Mouse (Mus musculus) erythroblast, embryonic 14.5 days (primary cell): ENCODE data around the gene Laptm5. TPM values are rescaled to one million over a fixed set of nuclear protein-coding genes. Genes with fewer than 3 reads are reported as not detected.

Experiments
- H3K27me3 ChIP-seq: 2 replicates; pipeline ENCODE4 v1.6.1; 2012; ENCODE audit warnings: inconsistent platforms; ENCODE audit not compliant: control insufficient read depth
- H3K36me3 ChIP-seq: 2 replicates; pipeline ENCODE4 v1.6.1; 2012; ENCODE audit warnings: mild to moderate bottlenecking, inconsistent platforms; ENCODE audit not compliant: control insufficient read depth
- H3K4me1 ChIP-seq: 2 replicates; pipeline ENCODE4 v1.6.1; 2012; ENCODE audit warnings: inconsistent platforms; ENCODE audit not compliant: control insufficient read depth
- H3K4me3 ChIP-seq: replicated peaks from 2 replicates; pipeline ENCODE3; 2012; ENCODE audit warnings: moderate library complexity, mild to moderate bottlenecking, inconsistent platforms
- H3K9me3 ChIP-seq: 2 replicates; pipeline ENCODE4 v1.6.1; 2012; ENCODE audit warnings: low read length, inconsistent platforms, mixed read lengths; ENCODE audit not compliant: control insufficient read depth
- GATA1 ChIP-seq: IDR thresholded peaks from 2 replicates; pipeline ENCODE4 v1.6.1; 2012; ENCODE audit warnings: low read length, inconsistent platforms, mixed read lengths
- TAL1 ChIP-seq: IDR thresholded peaks from 3 replicates; pipeline ENCODE4 v1.6.1; 2012; ENCODE audit warnings: low read length, inconsistent platforms, mixed read lengths
- polyA plus RNA-seq: library from polyadenylated mRNA; stranded (reverse); fragments of >175 nt; gene quantifications from 2 replicates; pipeline ENCODE4 v1.2.3, GENCODE M21; 2012

Gene Laptm5
- polyA plus RNA-seq, 1 experiment: 2.6 TPM

DNA sequence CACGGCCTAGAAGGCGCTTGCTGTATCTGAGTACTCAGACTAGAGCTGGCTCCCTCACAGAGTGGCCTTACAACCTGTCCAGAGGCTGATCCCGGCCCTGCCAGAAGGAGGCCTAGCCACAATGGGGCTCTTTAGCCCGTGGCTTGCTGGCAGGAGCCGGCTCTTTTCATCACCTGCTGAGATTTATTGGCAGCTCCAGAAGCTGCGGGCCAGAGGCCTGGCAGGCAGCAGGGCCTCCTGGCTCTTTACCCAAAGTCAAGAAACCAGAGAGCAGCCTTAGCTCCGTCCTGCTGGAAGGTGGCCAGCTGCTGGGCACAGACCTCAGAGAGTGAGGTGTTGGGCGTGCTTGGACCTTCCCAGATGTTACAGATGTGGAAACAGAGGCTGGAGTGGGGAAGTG lies 6.6 kb upstream of the Laptm5 start:
- peaks cover 10% of the 10 kb centered on the region for H3K4me1 ChIP-seq
- H3K9me3 ChIP-seq: no peaks in the 10 kb centered on the region
- no peak for TF ChIP-seq TAL1
- TF ChIP-seq GATA1: no peak
- H3K36me3 ChIP-seq: no peaks in the 10 kb centered on the region
- no peaks in the 10 kb centered on the region for H3K27me3 ChIP-seq
- no peak overlapping the region for H3K4me3 ChIP-seq

DNA sequence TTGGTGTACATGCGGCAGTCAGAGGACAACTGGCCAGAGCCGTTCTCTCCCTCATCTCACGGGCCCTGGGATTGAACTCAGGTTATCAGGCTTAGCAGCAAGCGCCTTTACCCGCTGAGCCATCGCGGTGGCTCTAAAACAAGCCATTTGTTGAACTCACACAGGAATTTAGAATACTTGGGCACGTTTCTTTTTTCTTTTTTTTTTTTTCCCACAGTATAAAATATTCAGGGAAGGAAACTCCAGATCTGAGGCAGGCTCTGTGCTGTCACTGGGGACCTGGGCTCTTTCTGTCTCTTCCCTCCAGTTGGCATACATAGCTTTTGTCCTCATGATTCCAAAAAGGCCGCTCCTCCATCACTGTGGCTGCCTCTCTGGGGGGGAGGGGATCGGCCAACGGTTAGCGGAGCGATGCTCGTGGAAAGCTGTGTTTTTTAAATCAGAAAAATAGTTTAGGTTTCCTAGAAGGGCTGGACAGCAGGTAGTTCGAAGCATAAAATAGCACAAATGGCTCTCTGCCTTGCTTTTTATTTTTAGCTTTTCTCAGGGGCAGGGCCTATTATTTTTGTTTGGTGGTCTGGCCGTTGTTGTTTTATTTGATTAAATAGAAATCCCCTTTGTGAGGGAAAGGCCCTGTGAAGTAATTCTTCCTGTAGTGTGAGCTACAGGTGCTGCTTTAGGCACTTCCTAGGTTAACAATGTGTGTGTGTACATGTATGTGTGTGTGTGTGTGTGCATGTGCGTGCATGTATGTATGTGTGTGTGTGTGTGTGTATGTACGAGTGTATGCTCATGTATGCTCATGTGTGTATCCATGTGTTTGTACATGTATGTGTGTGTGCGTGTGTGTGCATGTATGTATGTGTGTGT lies 5.5 kb upstream of the Laptm5 start:
- Histone ChIP-seq H3K36me3 (no peaks in the 10 kb centered on the region), H3K4me1 (peaks cover 10% of the 10 kb centered on the region), H3K27me3 (no peaks in the 10 kb centered on the region), H3K4me3 (no peak overlapping the region), H3K9me3 (no peaks in the 10 kb centered on the region)
- no peak for TF ChIP-seq GATA1
- TF ChIP-seq TAL1: no peak

DNA sequence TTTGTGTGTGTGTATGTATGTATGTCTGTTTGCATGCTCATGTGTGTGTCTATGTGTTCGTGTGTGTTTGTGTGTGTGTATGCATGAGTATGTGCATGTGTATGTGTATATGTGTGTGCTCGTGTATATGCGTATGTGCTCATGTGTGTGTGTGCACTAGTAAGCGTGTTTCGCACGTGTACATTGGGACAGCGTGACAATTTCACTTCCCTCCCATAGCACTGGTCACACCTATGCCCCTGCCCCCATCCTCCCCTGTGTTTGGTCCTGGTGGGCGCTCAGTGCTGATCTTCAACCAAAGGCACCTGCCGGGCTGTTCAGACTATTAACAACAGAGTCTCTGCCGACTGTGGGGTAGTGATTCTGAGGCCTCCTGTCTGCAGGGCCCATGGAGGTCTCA lies 4.8 kb upstream of the Laptm5 start:
- Histone ChIP-seq H3K9me3 (no peaks in the 10 kb centered on the region), H3K4me1 (peaks cover 10% of the 10 kb centered on the region), H3K36me3 (no peaks in the 10 kb centered on the region), H3K4me3 (no peak overlapping the region), H3K27me3 (no peaks in the 10 kb centered on the region)
- TF ChIP-seq GATA1: no peak
- no peak for TF ChIP-seq TAL1

DNA sequence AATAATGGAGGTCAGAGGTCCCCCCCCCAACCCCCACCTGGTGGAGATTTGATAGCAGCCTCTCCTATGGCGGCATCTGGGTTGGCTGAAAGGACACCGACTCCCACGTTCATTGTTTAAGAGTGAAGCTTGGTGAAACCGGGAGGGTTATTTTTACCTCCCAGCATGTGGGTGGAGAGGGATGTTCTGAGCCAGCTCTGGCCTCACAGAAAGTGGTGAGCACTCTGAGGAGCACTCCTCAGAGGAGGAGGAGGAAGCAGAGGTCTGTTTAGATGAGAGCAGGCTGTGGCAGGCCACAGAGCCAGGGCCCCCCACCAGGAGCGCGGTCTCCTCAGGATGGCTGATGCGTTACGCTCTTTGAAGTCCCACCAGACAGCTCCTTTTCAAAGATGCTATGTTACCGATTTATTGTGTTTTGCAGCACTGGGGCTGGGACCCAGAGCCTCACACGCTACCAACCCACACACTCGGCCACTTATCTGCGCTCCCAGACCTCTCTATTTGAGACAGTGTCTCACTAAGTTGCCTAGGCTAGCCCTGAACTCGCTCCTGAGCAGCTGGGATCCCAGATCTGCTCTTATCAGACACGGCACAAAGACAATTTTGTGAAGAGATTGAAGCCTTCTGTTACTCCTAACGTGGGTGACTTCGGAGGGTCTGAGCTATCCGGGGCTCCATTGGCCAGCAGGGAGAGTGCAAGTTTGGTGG lies 3.6 kb upstream of the Laptm5 start:
- Histone ChIP-seq H3K4me1 (peaks cover 12% of the 10 kb centered on the region), H3K9me3 (no peaks in the 10 kb centered on the region), H3K27me3 (no peaks in the 10 kb centered on the region), H3K36me3 (no peaks in the 10 kb centered on the region), H3K4me3 (no peak overlapping the region)
- TF ChIP-seq GATA1: no peak
- TF ChIP-seq TAL1: no peak

DNA sequence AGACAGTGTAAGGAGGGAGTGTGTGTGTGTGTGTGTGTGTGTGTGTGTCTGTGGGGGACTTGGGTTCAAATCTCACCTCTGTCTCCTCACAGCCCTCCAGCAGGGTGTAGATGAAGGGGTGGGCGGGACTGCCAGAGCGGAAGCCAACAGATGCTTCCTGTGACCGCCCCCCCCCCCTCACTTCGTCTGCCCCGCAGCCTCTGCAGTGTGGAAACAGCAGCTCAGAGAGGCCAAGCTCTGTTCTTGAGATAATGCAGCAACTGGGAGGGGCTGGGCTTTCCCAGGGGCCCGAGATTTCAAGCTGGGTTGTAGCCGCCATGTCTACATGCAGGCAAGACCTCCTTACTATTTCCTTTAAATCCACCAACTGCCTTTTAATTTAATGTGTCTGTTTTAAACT lies 2.3 kb upstream of the Laptm5 start:
- no peaks in the 10 kb centered on the region for H3K9me3 ChIP-seq
- H3K36me3 ChIP-seq: no peaks in the 10 kb centered on the region
- H3K4me1 ChIP-seq: peaks cover 12% of the 10 kb centered on the region
- no peak for TF ChIP-seq GATA1
- TF ChIP-seq TAL1: no peak
- H3K4me3 ChIP-seq: no peak overlapping the region
- no peaks in the 10 kb centered on the region for H3K27me3 ChIP-seq

DNA sequence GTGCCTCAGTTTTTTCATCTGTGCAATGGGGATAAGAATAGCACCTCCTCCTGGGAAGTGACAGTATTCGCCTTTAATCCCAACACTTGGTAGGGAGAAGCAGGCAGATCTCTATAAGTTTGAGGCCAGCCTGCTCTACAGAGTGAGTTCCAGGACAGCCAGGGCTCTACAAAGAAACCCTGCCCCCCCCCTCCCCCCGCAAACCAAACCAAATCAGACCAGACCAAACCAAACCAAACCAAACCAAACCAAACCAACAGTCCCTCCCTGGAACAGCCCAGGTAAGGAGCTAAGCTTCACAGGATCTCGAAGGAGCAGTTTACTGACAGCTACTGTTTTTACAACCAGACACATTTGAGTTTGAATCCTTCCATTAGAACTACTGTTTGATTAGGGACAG lies 299 bp upstream of the Laptm5 start:
- Histone ChIP-seq H3K4me3 (no peak overlapping the region), H3K9me3 (no peaks in the 10 kb centered on the region), H3K4me1 (peaks cover 12% of the 10 kb centered on the region), H3K36me3 (no peaks in the 10 kb centered on the region), H3K27me3 (no peaks in the 10 kb centered on the region)
- no peak for TF ChIP-seq GATA1
- TF ChIP-seq TAL1: no peak

DNA sequence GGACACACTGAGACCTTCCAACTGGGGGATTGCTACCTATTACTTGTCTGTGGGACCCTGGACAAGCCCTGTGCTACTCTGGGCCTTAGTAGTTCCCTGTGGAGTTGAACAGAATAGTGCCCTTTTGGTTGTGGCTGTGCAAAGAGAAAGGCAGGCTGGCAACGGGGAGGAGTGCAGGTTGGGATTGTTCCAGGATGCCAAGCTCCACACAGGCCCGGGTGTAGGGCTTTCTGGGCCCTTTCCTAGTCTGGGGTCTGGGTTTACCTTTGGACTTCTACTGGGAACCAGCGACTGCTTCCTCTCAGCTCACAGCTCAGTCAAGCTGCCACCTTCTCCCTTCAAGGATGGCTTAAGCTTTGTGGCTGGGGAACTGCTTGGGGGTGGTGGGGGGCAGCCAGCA lies 586 bp downstream of the Laptm5 start:
- no peaks in the 10 kb centered on the region for H3K36me3 ChIP-seq

DNA sequence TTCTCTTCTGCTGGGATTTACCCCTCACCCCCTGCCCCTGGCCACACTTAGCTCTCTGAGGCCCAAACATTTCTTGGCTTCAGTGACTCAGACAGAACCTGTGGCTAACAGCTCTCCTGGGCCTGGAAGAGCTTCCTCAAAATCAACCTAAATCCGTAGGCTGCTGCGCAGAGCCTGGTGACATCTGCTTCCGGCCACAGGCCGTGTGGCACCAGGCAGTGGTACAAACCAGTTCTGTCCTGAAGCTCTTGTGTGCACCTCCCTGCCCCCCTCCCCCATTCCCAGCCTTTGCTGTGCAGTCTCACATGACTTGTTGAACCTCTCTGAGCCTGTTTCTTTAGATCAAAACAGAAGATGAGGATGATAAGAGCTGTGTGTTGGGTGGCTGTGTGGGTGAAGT lies 1.1 kb downstream of the Laptm5 start:
- Histone ChIP-seq H3K36me3 (no peaks in the 10 kb centered on the region), H3K27me3 (no peaks in the 10 kb centered on the region), H3K9me3 (no peaks in the 10 kb centered on the region), H3K4me1 (peaks cover 12% of the 10 kb centered on the region), H3K4me3 (no peak overlapping the region)
- TF ChIP-seq TAL1 (no peak), GATA1 (no peak)

More for the DNA sequence above, 586 bp downstream of the Laptm5 start:
- H3K9me3 ChIP-seq: no peaks in the 10 kb centered on the region
- peaks cover 12% of the 10 kb centered on the region for H3K4me1 ChIP-seq
- H3K27me3 ChIP-seq: no peaks in the 10 kb centered on the region
- TF ChIP-seq GATA1: no peak
- TF ChIP-seq TAL1: no peak
- no peak overlapping the region for H3K4me3 ChIP-seq

DNA sequence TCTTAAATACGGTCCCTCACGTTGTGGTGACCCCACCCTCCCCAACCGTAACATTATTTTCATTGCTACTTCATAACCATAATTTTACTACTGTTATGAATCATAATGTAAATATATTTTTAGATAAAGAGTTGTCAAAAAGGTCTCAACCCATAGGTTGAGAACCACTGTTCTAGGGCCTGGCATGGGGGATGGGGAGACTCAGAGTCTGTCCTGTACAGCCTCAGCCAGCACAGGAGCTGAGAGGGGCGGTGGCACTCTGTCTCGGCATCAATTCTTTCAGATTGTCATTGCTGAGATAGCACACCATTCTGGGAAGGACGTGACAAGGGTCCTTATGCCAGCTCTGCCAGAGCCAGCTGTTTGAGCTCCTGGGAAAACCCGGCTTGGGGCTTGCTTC lies 1.6 kb downstream of the Laptm5 start:
- Histone ChIP-seq H3K4me1 (peaks cover 10% of the 10 kb centered on the region), H3K9me3 (no peaks in the 10 kb centered on the region), H3K36me3 (no peaks in the 10 kb centered on the region), H3K4me3 (no peak overlapping the region), H3K27me3 (no peaks in the 10 kb centered on the region)
- TF ChIP-seq GATA1 (no peak), TAL1 (no peak)
